Mouse (Mus musculus) neutrophil, adult 5-6 weeks (primary cell): ENCODE measurements around the gene Prss22. TPM values are rescaled to one million over a fixed set of nuclear protein-coding genes. Genes with fewer than 3 reads are reported as not detected.
"Not testable (repeated sequence)": the region's sequence is repeated elsewhere in the genome, so short reads cannot be mapped to it uniquely, and the experiment has no call there.

Experiments used
- ATAC-seq: fragments of 151-379, 151-347 bp; 2 replicates; pipeline ENCODE4 v1.8.0; 2017; ENCODE audit warnings: mild to moderate bottlenecking, moderate TSS enrichment; ENCODE audit not compliant: insufficient number of reproducible peaks, poor library complexity, low FRiP score, severe bottlenecking; ENCODE audit errors: extremely low read depth
- total RNA-seq: library from RNA; stranded (forward); fragments of 200-1000 nt; gene quantifications from 2 replicates; pipeline ENCODE4 v1.2.3, GENCODE M21; 2017

Gene Prss22
- total RNA-seq, 1 experiment from 2014 or later, result 3.7 TPM

DNA sequence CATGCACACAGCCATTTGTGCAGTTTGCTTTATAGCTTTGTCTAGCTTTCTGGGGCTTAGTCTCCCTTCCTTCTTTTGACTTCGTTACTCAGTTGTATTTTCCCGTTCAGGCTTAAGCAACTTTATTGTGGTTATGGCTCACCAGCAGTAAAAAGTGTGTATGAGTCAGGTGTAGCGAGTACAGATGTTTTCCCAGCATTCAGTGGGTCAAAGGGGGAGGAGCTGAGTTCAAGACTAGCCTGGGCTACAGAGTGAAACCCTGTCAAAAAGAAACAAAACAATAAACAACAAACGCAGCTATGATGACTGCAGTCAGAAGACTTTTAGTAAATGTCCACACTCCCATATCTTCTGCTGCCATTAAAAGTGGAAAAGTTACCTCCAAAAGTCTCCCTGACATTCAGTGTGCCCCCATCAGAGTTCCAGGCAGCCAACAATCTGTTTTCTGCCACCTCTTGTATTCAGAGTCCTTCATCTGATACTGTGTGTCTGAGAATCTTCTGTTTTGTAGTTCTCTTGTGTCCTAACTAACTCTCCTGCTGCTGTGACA is 36.3 kb downstream of the Prss22 start:
- no peak for ATAC-seq

GRCm38 (mm10) chr17:23960084-23960738 is 37.7 kb downstream of the Prss22 start:
- ATAC-seq, result peak; percentile 64

- ATAC-seq, result no peak
Measured at GRCm38 (mm10) chr17:23955174-23955573, 42.7 kb downstream of the Prss22 start, which contains the start of gene Sbpl. Gene Sbpl, minus strand, starts transcription at chr17:23955274.

DNA sequence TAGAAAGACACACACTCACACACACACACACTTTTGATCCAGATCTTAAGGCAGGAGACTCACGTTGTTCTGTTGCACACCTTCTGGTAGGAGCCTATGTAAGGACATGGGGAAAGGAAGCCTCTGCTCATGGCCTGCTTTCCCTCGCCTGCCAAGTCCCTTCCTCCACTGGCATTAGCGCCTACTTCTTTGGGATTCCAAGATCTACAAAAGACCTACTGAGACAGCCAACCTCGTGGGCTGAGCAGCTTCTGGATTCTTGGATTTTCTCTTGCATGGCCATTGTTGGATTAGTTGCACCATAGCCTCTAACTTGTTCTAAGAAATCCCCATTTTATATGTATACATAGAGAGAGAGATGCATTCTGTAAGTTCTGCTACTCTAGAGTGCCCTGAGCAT is 47.1 kb downstream of the Prss22 start:
- not testable (repeated sequence) for ATAC-seq

DNA sequence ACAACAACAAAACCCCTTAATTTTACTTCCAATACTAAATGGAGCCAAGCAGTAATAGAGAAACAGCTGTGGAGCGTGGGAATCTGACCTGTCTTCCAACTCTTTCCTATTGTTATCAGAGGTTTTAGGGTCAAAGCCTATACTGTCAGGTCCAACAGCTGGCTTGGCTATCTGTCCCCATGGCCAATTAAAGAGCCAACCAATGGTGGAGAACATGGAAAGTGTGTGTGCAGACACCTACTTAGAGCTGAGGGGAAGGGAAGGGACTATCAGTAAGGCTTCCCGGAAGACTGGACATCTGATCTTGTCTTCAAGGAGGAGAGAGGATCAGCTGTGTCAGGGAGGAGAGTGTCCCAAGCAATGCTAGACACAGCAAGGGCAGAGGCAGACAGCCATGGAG is 48.8 kb downstream of the Prss22 start:
- no peak for ATAC-seq

DNA sequence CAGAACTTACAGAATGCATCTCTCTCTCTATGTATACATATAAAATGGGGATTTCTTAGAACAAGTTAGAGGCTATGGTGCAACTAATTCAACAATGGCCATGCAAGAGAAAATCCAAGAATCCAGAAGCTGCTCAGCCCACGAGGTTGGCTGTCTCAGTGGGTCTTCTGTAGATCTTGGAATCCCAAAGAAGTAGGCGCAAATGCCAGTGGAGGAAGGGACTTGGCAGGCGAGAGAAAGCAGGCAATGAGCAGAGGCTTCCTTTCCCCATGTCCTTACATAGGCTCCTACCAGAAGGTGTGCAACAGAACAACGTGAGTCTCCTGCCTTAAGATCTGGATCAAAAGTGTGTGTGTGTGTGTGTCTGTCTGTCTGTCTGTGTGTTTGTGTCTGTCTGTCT is 50.4 kb downstream of the Prss22 start:
- ATAC-seq, result not testable (repeated sequence)

Other genes with a start within 250 kb of the Prss22 start
- gene Flywch1, start 226.5 kb downstream of the Prss22 start, total RNA-seq, result 16.8 and 18.3 TPM in 2 replicates
- not detected in 2 replicates for gene Flywch2, start 212.0 kb downstream of the Prss22 start, total RNA-seq
- 281 and 303 TPM in 2 replicates for gene Srrm2, start 207.6 kb downstream of the Prss22 start, total RNA-seq
- gene Elob, start 169.0 kb downstream of the Prss22 start, total RNA-seq, result 93.3 and 94.9 TPM in 2 replicates
- gene Prss33, start 162.0 kb downstream of the Prss22 start, total RNA-seq, result not detected in 2 replicates
- 0.37 and 0.93 TPM in 2 replicates for gene Prss32, start 154.2 kb downstream of the Prss22 start, total RNA-seq
- gene Prss41, start 153.9 kb downstream of the Prss22 start, total RNA-seq, result not detected in 2 replicates
- not detected in 2 replicates for gene Prss21, start 130.0 kb downstream of the Prss22 start, total RNA-seq
- not detected in 2 replicates for gene Dcpp1, start 117.2 kb downstream of the Prss22 start, total RNA-seq
- gene Dcpp2, start 117.2 kb downstream of the Prss22 start, total RNA-seq, result not detected in 2 replicates
- not detected in 2 replicates for gene Dcpp3, start 80.6 kb downstream of the Prss22 start, total RNA-seq
- not detected in 2 replicates for gene Sbp, start 56.4 kb downstream of the Prss22 start, total RNA-seq
- not detected in 2 replicates for gene Sbpl, start 42.8 kb downstream of the Prss22 start, total RNA-seq
- gene Prss30, start 17.5 kb downstream of the Prss22 start, total RNA-seq, result not detected in 2 replicates
- gene Prss27, start 40.0 kb upstream of the Prss22 start, total RNA-seq, result 3.7 and 4.9 TPM in 2 replicates
- gene Kctd5, start 75.4 kb upstream of the Prss22 start, total RNA-seq, result 16.0 and 18.2 TPM in 2 replicates
- gene Pdpk1, start 152.8 kb upstream of the Prss22 start, total RNA-seq, result 57.5 and 63.3 TPM in 2 replicates
- 45.5 and 49.4 TPM in 2 replicates for gene Amdhd2, start 165.7 kb upstream of the Prss22 start, total RNA-seq
- gene Atp6v0c, start 171.6 kb upstream of the Prss22 start, total RNA-seq, result 98.2 and 104 TPM in 2 replicates
- 0.35 and 0.37 TPM in 2 replicates for gene Tbc1d24, start 207.5 kb upstream of the Prss22 start, total RNA-seq
- not detected in 2 replicates for gene Ntn3, start 211.4 kb upstream of the Prss22 start, total RNA-seq
- 5.6 and 8.8 TPM in 2 replicates for gene Tedc2, start 222.8 kb upstream of the Prss22 start, total RNA-seq